Mouse (Mus musculus) testis, adult 2 months (tissue): ENCODE data around the gene Nup107.

ENCODE experiments used
- CTCF ChIP-seq: fragments of 200-500 bp; IDR thresholded peaks from 2 replicates; pipeline ENCODE4 v1.5.1; 2012; ENCODE audit warnings: low read depth, mild to moderate bottlenecking, inconsistent platforms, low read length, moderate library complexity; ENCODE audit not compliant: control insufficient read depth, insufficient read depth, insufficient replicate concordance
- POLR2A ChIP-seq: fragments of 200-500 bp; IDR thresholded peaks from 2 replicates; pipeline ENCODE4 v1.6.1; 2012; ENCODE audit warnings: low read depth, mild to moderate bottlenecking, inconsistent platforms, low read length, moderate library complexity; ENCODE audit not compliant: control insufficient read depth

GRCm38 (mm10) chr10:117752851-117753647 is 39.5 kb downstream of the Nup107 start:
- TF ChIP-seq CTCF: no peak
- TF ChIP-seq POLR2A: no peak
